In the genomic region with DNA sequence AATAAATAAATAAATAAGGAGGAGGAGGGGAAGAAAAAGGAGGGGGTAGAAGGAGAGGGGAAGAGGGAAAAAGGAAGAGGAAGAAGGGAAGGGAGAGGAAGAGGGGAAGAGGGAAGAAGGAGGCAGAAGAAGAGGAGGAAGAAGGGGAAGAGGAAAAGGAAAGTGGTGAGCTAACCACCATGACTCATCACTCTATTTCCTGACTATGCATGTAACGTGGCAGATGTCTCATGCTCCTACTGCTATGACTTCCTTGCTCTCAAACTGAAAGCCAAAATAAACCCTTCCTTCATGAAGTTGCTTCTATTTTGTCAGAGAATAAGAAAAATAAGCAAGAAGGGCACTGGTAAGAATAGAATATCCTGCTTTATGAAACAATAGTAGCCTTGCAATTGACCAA, we compare ENCODE assay signal across 20 mouse cellular contexts.
"Had no signal": no experiment of that assay in that cellular context is flagged by ENCODE, and none has a peak within 500 bp of the region (broad histone marks: within the 10 kb centered on the region; RNA-seq: fewer than 3 reads in every experiment).

No protein-coding gene starts in this region.

- H3K9ac ChIP-seq: lung, embryonic 14.5 days; midbrain, embryonic 12.5 days; neural tube, embryonic 13.5 days; neural tube, embryonic 15.5 days; stomach, embryonic 15.5 days had no signal

- H3K36me3 ChIP-seq: midbrain, embryonic 10.5 days; midbrain, embryonic 12.5 days; neural tube, embryonic 13.5 days; neural tube, embryonic 15.5 days; stomach, embryonic 15.5 days had no signal

- H3K9me3 ChIP-seq: midbrain, embryonic 10.5 days; midbrain, embryonic 12.5 days; neural tube, embryonic 13.5 days; neural tube, embryonic 15.5 days; stomach, embryonic 15.5 days had no signal

- H3K4me2 ChIP-seq: lung, embryonic 14.5 days; midbrain, embryonic 12.5 days; neural tube, embryonic 13.5 days; neural tube, embryonic 15.5 days; stomach, embryonic 15.5 days had no signal

- H3K4me1 ChIP-seq: midbrain, embryonic 10.5 days; midbrain, embryonic 12.5 days; neural tube, embryonic 13.5 days; neural tube, embryonic 15.5 days; stomach, embryonic 15.5 days had no signal

- H3K27ac ChIP-seq: midbrain, embryonic 10.5 days; midbrain, embryonic 12.5 days; neural tube, embryonic 13.5 days; neural tube, embryonic 15.5 days; stomach, embryonic 15.5 days; stomach, postnatal 0 days had no signal

- ATAC-seq: midbrain, embryonic 16.5 days had no signal

- H3K4me3 ChIP-seq: midbrain, embryonic 10.5 days; midbrain, embryonic 12.5 days; myocyte; neural tube, embryonic 13.5 days; neural tube, embryonic 15.5 days; stomach, embryonic 15.5 days had no signal

- DNase-seq: lung, adult 18-20 months; lung, embryonic 14.5 days; lung, postnatal 10 days; lung, postnatal 4 days; midbrain, embryonic 14.5 days; retina, postnatal 1 day; right cerebral cortex, adult 18-20 months; right cerebral cortex, postnatal 25 days; right cerebral cortex, postnatal 4 days; thymus, adult 2 months; thymus, postnatal 25 days; thymus, postnatal 4 days had no signal

- H3K27me3 ChIP-seq: midbrain, embryonic 12.5 days; neural tube, embryonic 13.5 days; neural tube, embryonic 15.5 days; stomach, embryonic 15.5 days had no signal
